Mouse (Mus musculus): ENCODE results near the gene Zfp106.

GRCm38 (mm10) chr2:120571081-120571480 lies 7.4 kb upstream of the Zfp106 start:
- TF ChIP-seq CTCF (IDR thresholded peaks at IDR 0.05) = no peak
- no peak for TF ChIP-seq EP300 (IDR thresholded peaks at IDR 0.05; ENCODE audit: insufficient read depth, low read depth, low read length)
- TF ChIP-seq POLR2A (IDR thresholded peaks at IDR 0.05; ENCODE audit: insufficient read depth, low read depth, low read length) = no peak
